Mouse (Mus musculus) midbrain, postnatal 0 days (tissue): ENCODE data around the gene Gm10778. TPM values are rescaled to one million over a fixed set of nuclear protein-coding genes. Genes with fewer than 3 reads are reported as not detected.
"Not testable (repeated sequence)": the region's sequence is repeated elsewhere in the genome, so short reads cannot be mapped to it uniquely, and the experiment has no call there.

ENCODE experiments used
- ATAC-seq: fragments of 200-750 bp; cut with Nextera tagmentation; 2 replicates; pipeline ENCODE4 v1.8.0; 2017; ENCODE audit warnings: moderate number of reproducible peaks, mild to moderate bottlenecking, moderate TSS enrichment, moderate library complexity; ENCODE audit not compliant: low FRiP score
- DNase-seq: peaks from one replicate; pipeline ENCODE4 v3.0.0-alpha.2; 2015; ENCODE audit warnings: low spot score
- H3K27ac ChIP-seq: fragments of 300-500 bp; sonication (generic); 2 replicates; pipeline ENCODE4 v1.5.1; 2014; ENCODE audit warnings: low read depth, mild to moderate bottlenecking, low read length, mixed read lengths
- H3K27me3 ChIP-seq: fragments of 300-500 bp; sonication (generic); 2 replicates; pipeline ENCODE4 v1.6.1; 2014; ENCODE audit warnings: low read length, control low read depth, mixed read lengths; ENCODE audit not compliant: insufficient read depth
- H3K36me3 ChIP-seq: fragments of 300-500 bp; sonication (generic); 2 replicates; pipeline ENCODE4 v1.6.1; 2014; ENCODE audit warnings: low read length, control low read depth, mixed read lengths; ENCODE audit not compliant: insufficient read depth
- H3K4me1 ChIP-seq: fragments of 300-500 bp; sonication (generic); 2 replicates; pipeline ENCODE4 v1.6.1; 2014; ENCODE audit warnings: mild to moderate bottlenecking, control low read depth, antibody characterized with exemption, low read length, mixed read lengths; ENCODE audit not compliant: insufficient read depth
- H3K4me2 ChIP-seq: fragments of 300-500 bp; sonication (generic); 2 replicates; pipeline ENCODE4 v1.6.1; 2014; ENCODE audit warnings: low read depth, mild to moderate bottlenecking, low read length, mixed read lengths; ENCODE audit not compliant: poor library complexity, severe bottlenecking
- H3K4me3 ChIP-seq: fragments of 300-500 bp; sonication (generic); 2 replicates; pipeline ENCODE4 v1.5.1; 2014; ENCODE audit warnings: low read depth, mild to moderate bottlenecking, low read length, moderate library complexity
- H3K9ac ChIP-seq: fragments of 300-500 bp; sonication (generic); replicated peaks from 2 replicates; pipeline ENCODE4 v1.6.1; 2014; ENCODE audit warnings: mild to moderate bottlenecking, low read length, moderate library complexity, mixed read lengths; ENCODE audit not compliant: poor library complexity, severe bottlenecking
- H3K9me3 ChIP-seq: fragments of 300-500 bp; sonication (generic); 2 replicates; pipeline ENCODE4 v1.6.1; 2016; ENCODE audit warnings: low read length, control low read depth
- CTCF ChIP-seq: IDR thresholded peaks from 2 replicates; pipeline ENCODE4 v1.5.1; 2016; ENCODE audit warnings: antibody characterized with exemption, mild to moderate bottlenecking
- WGBS: fragments of 180-500 bp; shearing (Covaris S2); extraction: QIAGEN DNeasy Blood & Tissue Kit; methylation state at CpG from one replicate; pipeline ENCODE4 v1.1.7; 2014; 5-methylcytosine and 5-hydroxymethylcytosine counted together
- polyA plus RNA-seq: library from polyadenylated mRNA; unstranded; fragments of >200 nt; fragmentation: Nextera tagmentation; extraction: Ambion mirVana; gene quantifications from 2 replicates; pipeline ENCODE4 v1.2.1, GENCODE M21; 2015
- total RNA-seq: library from RNA; depleted of rRNA; stranded (reverse); fragments of >200 nt; gene quantifications from 2 replicates; pipeline ENCODE4 v1.2.3, GENCODE M21; 2014; rRNA removed

The Gm10778 gene
- total and polyA plus RNA-seq, 2 experiments from 2014 or later, result 2.9 to 3.3 TPM

GRCm38 (mm10) chr10:81656174-81656573, 7.3 kb downstream of the Gm10778 start:
- ATAC-seq, result no peak
- WGBS, result 98% methylated on average over 2 of the region's 2 CpGs
- H3K36me3 ChIP-seq, result peaks cover 10% of the 10 kb centered on the region; the same call in 1 of the 2 replicates

GRCm38 (mm10) chr10:81687114-81687513, 38.3 kb downstream of the Gm10778 start:
- DNase-seq, H3K4me2 ChIP-seq, H3K9ac ChIP-seq, H3K4me3 ChIP-seq, H3K27me3 ChIP-seq, H3K9me3 ChIP-seq, H3K4me1 ChIP-seq, ATAC-seq, H3K36me3 ChIP-seq, H3K27ac ChIP-seq: not testable (repeated sequence)
- no CpG with 5 or more reads among the region's 18 CpGs for WGBS

More at GRCm38 (mm10) chr10:81656174-81656573, 7.3 kb downstream of the Gm10778 start:
- H3K4me3 ChIP-seq, result no peak overlapping the region
- H3K4me2 ChIP-seq, result no peak overlapping the region
- H3K27ac ChIP-seq, result no peak overlapping the region
- H3K9ac ChIP-seq, result no peak overlapping the region
- peaks cover 39% of the 10 kb centered on the region for H3K9me3 ChIP-seq
- no peak for DNase-seq
- H3K4me1 ChIP-seq, result no peaks in the 10 kb centered on the region
- no peak for TF ChIP-seq CTCF
- no peaks in the 10 kb centered on the region for H3K27me3 ChIP-seq

- H3K4me1 ChIP-seq, H3K27ac ChIP-seq, H3K4me2 ChIP-seq, H3K9ac ChIP-seq, H3K36me3 ChIP-seq, H3K27me3 ChIP-seq, DNase-seq, H3K9me3 ChIP-seq, H3K4me3 ChIP-seq: not testable (repeated sequence)
- no CpG with 5 or more reads among the region's 46 CpGs for WGBS
- ATAC-seq, result peak; percentile 100
Observed at GRCm38 (mm10) chr10:81704531-81705301, 55.9 kb downstream of the Gm10778 start, which contains the start of gene Zfp433. Zfp433 (plus strand) TSS chr10:81704825.

Other genes starting within 250 kb of the Gm10778 start
- 16.2 and 17.4 TPM in 2 replicates for gene Nfic, start 193.4 kb upstream of the Gm10778 start, total RNA-seq
- 19.1 and 21.3 TPM in 2 replicates for gene Nfic, start 193.4 kb upstream of the Gm10778 start, polyA plus RNA-seq
- gene Celf5, start 166.3 kb upstream of the Gm10778 start, total RNA-seq, result 142 and 206 TPM in 2 replicates
- gene Celf5, start 166.3 kb upstream of the Gm10778 start, polyA plus RNA-seq, result 61.5 and 74.0 TPM in 2 replicates
- 83.0 and 93.1 TPM in 2 replicates for gene Ncln, start 152.7 kb upstream of the Gm10778 start, total RNA-seq
- 58.1 and 63.3 TPM in 2 replicates for gene Ncln, start 152.7 kb upstream of the Gm10778 start, polyA plus RNA-seq
- 0.09 and 0.16 TPM in 2 replicates for gene S1pr4, start 148.9 kb upstream of the Gm10778 start, total RNA-seq
- gene S1pr4, start 148.9 kb upstream of the Gm10778 start, polyA plus RNA-seq, result 0.40 and 0.41 TPM in 2 replicates
- 0.94 and 2.1 TPM in 2 replicates for gene Gna15, start 124.8 kb upstream of the Gm10778 start, total RNA-seq
- gene Gna15, start 124.8 kb upstream of the Gm10778 start, polyA plus RNA-seq, result 1.1 and 1.2 TPM in 2 replicates
- 108 and 130 TPM in 2 replicates for gene Gna11, start 103.9 kb upstream of the Gm10778 start, total RNA-seq
- gene Gna11, start 103.9 kb upstream of the Gm10778 start, polyA plus RNA-seq, result 107 and 108 TPM in 2 replicates
- 539 and 662 TPM in 2 replicates for gene Aes, start 89.6 kb upstream of the Gm10778 start, total RNA-seq
- gene Aes, start 89.6 kb upstream of the Gm10778 start, polyA plus RNA-seq, result 805 and 854 TPM in 2 replicates
- gene Tle2, start 74.5 kb upstream of the Gm10778 start, total RNA-seq, result 31.2 and 35.6 TPM in 2 replicates
- gene Tle2, start 74.5 kb upstream of the Gm10778 start, polyA plus RNA-seq, result 56.8 and 57.3 TPM in 2 replicates
- 8.4 and 13.3 TPM in 2 replicates for gene Tle6, start 48.0 kb upstream of the Gm10778 start, total RNA-seq
- 4.7 and 7.5 TPM in 2 replicates for gene Tle6, start 48.0 kb upstream of the Gm10778 start, polyA plus RNA-seq
- 1.2 and 2.6 TPM in 2 replicates for gene BC025920, start 42.8 kb upstream of the Gm10778 start, total RNA-seq
- 0.80 and 1.6 TPM in 2 replicates for gene BC025920, start 42.8 kb upstream of the Gm10778 start, polyA plus RNA-seq
- gene Sirt6, start 21.3 kb upstream of the Gm10778 start, total RNA-seq, result 25.0 and 33.8 TPM in 2 replicates
- gene Sirt6, start 21.3 kb upstream of the Gm10778 start, polyA plus RNA-seq, result 41.0 and 42.6 TPM in 2 replicates
- 93.1 and 100 TPM in 2 replicates for gene Ankrd24, start 20.5 kb upstream of the Gm10778 start, total RNA-seq
- gene Ankrd24, start 20.5 kb upstream of the Gm10778 start, polyA plus RNA-seq, result 14.6 and 14.9 TPM in 2 replicates
- 12.6 and 13.0 TPM in 2 replicates for gene Zfp433, start 55.8 kb downstream of the Gm10778 start, total RNA-seq
- 9.4 and 9.8 TPM in 2 replicates for gene Zfp433, start 55.8 kb downstream of the Gm10778 start, polyA plus RNA-seq
- 15.9 and 41.5 TPM in 2 replicates for gene Gm3055, start 122.1 kb downstream of the Gm10778 start, total RNA-seq
- 8.7 and 9.8 TPM in 2 replicates for gene Gm3055, start 122.1 kb downstream of the Gm10778 start, polyA plus RNA-seq
- 1.1 and 2.4 TPM in 2 replicates for gene Gm4767, start 163.1 kb downstream of the Gm10778 start, total RNA-seq
- gene Gm4767, start 163.1 kb downstream of the Gm10778 start, polyA plus RNA-seq, result 1.8 and 2.7 TPM in 2 replicates
- 3.2 and 7.5 TPM in 2 replicates for gene Gm32687, start 214.9 kb downstream of the Gm10778 start, total RNA-seq
- gene Gm32687, start 214.9 kb downstream of the Gm10778 start, polyA plus RNA-seq, result 5.8 and 6.8 TPM in 2 replicates